Mouse (Mus musculus) CH12.LX (cell line): ENCODE measurements around the gene Slc18a3. TPM values are rescaled to one million over a fixed set of nuclear protein-coding genes. Genes with fewer than 3 reads are reported as not detected.
A peak's percentile ranks its signal among the peaks of the same experiment; 100 is the strongest.

Experiments
- DNase-seq: peaks from one replicate; pipeline ENCODE4 v3.0.0-alpha.2; 2013; ENCODE audit errors: extremely low read depth
- H3K27ac ChIP-seq: 2 replicates; pipeline ENCODE4 v1.5.1; 2012; ENCODE audit warnings: low read depth, mild to moderate bottlenecking, control low read depth, moderate library complexity; ENCODE audit not compliant: insufficient read depth
- H3K27me3 ChIP-seq: replicated peaks from 2 replicates; pipeline ENCODE3; 2012; ENCODE audit warnings: inconsistent platforms
- H3K36me3 ChIP-seq, 2 experiments: replicated peaks in 1 of 2; 2 replicates each; pipeline versions ENCODE3 to v1.6.1; 2012; ENCODE audit warnings: inconsistent platforms in 1 of 2, low read length in 1 of 2, mild to moderate bottlenecking in 1 of 2, mixed read lengths in 1 of 2, moderate library complexity in 1 of 2; ENCODE audit not compliant: control insufficient read depth in 1 of 2, insufficient read depth in 1 of 2
- H3K4me1 ChIP-seq, 2 experiments: 2 replicates each; pipeline ENCODE4 v1.6.1; 2012; ENCODE audit warnings: inconsistent platforms in 1 of 2, moderate library complexity in 1 of 2; ENCODE audit not compliant: insufficient read depth in 2 of 2, control insufficient read depth in 1 of 2
- H3K4me2 ChIP-seq: 2 replicates; pipeline ENCODE4 v1.6.1; 2012; ENCODE audit warnings: low read depth, mild to moderate bottlenecking, control low read depth; ENCODE audit not compliant: poor library complexity, insufficient read depth, severe bottlenecking
- H3K4me3 ChIP-seq, 3 experiments: fragments of 150-350 bp in 1 of 3; sonication (generic) in 1 of 3; replicated peaks in 1 of 3; 2 replicates each; pipeline versions ENCODE3 to v1.5.1; 2011 to 2012; ENCODE audit warnings: low read depth in 2 of 3, low read length in 2 of 3, mild to moderate bottlenecking in 2 of 3, moderate library complexity in 2 of 3, control low read depth in 1 of 3, improper control_type of control experiment in 1 of 3, inconsistent platforms in 1 of 3, mixed read lengths in 1 of 3; ENCODE audit not compliant: poor library complexity in 1 of 3
- H3K79me2 ChIP-seq: replicated peaks from 2 replicates; pipeline ENCODE4 v1.6.1; 2012; ENCODE audit warnings: mild to moderate bottlenecking, moderate library complexity; ENCODE audit not compliant: control insufficient read depth, poor library complexity, insufficient read depth, severe bottlenecking; ENCODE audit errors: extremely low read depth
- H3K9ac ChIP-seq: 2 replicates; pipeline ENCODE4 v1.6.1; 2012; ENCODE audit warnings: low read depth, mild to moderate bottlenecking, control low read depth, moderate library complexity; ENCODE audit not compliant: insufficient read depth
- H3K9me3 ChIP-seq: replicated peaks from 2 replicates; pipeline ENCODE3; 2012; ENCODE audit warnings: low read length, inconsistent platforms, mixed read lengths
- BHLHE40 ChIP-seq: IDR thresholded peaks from 2 replicates; pipeline ENCODE4 v1.6.1; 2011; ENCODE audit warnings: mild to moderate bottlenecking, low read depth, low read length, improper control_type of control experiment
- CTCF ChIP-seq, 2 experiments: IDR thresholded peaks in 1 of 2; conservative IDR thresholded peaks in 1 of 2; 2 replicates each; pipeline ENCODE4 v1.5.1; 2011 to 2012; ENCODE audit warnings: low read depth in 2 of 2, low read length in 2 of 2, improper control_type of control experiment in 1 of 2, inconsistent platforms in 1 of 2, mild to moderate bottlenecking in 1 of 2, moderate library complexity in 1 of 2
- ELF1 ChIP-seq: IDR thresholded peaks from 2 replicates; pipeline ENCODE4 v1.6.1; 2014; ENCODE audit warnings: low read depth, mild to moderate bottlenecking, inconsistent platforms, low read length, improper control_type of control experiment
- HCFC1 ChIP-seq: IDR thresholded peaks from 2 replicates; pipeline ENCODE4 v1.6.1; 2012; ENCODE audit warnings: low read depth, mild to moderate bottlenecking, inconsistent platforms, low read length, improper control_type of control experiment
- MAFK ChIP-seq: IDR thresholded peaks from 2 replicates; pipeline ENCODE4 v1.6.1; 2011; ENCODE audit warnings: low read length, improper control_type of control experiment; ENCODE audit not compliant: insufficient replicate concordance
- MAX ChIP-seq: IDR thresholded peaks from 2 replicates; pipeline ENCODE4 v1.6.1; 2011; ENCODE audit warnings: low read length, improper control_type of control experiment
- MEF2A ChIP-seq: IDR thresholded peaks from 2 replicates; pipeline ENCODE4 v1.6.1; 2014; ENCODE audit warnings: low read depth, mild to moderate bottlenecking, inconsistent platforms, low read length, improper control_type of control experiment, borderline replicate concordance
- MXI1 ChIP-seq: IDR thresholded peaks from 2 replicates; pipeline ENCODE4 v1.6.1; 2011; ENCODE audit warnings: mild to moderate bottlenecking, low read depth, low read length, improper control_type of control experiment
- MYC ChIP-seq: IDR thresholded peaks from 2 replicates; pipeline ENCODE4 v1.6.1; 2011; ENCODE audit warnings: low read depth, mild to moderate bottlenecking, improper control_type of control experiment, low read length
- NELFE ChIP-seq: IDR thresholded peaks from 2 replicates; pipeline ENCODE4 v1.6.1; 2011; ENCODE audit warnings: low read depth, low read length, improper control_type of control experiment
- PAX5 ChIP-seq: IDR thresholded peaks from 2 replicates; pipeline ENCODE4 v1.6.1; 2012; ENCODE audit warnings: low read length, inconsistent platforms, mixed read lengths
- RAD21 ChIP-seq: IDR thresholded peaks from 2 replicates; pipeline ENCODE4 v1.6.1; 2011; ENCODE audit warnings: low read depth, mild to moderate bottlenecking, low read length, improper control_type of control experiment, moderate library complexity
- RCOR1 ChIP-seq: conservative IDR thresholded peaks from 2 replicates; pipeline ENCODE4 v1.6.1; 2012; ENCODE audit warnings: low read depth, mild to moderate bottlenecking, inconsistent platforms, low read length, improper control_type of control experiment
- SIN3A ChIP-seq: IDR thresholded peaks from 2 replicates; pipeline ENCODE4 v1.6.1; 2012; ENCODE audit warnings: low read length, improper control_type of control experiment, inconsistent platforms
- SMC3 ChIP-seq: IDR thresholded peaks from 2 replicates; pipeline ENCODE4 v1.6.1; 2011; ENCODE audit warnings: low read depth, low read length, improper control_type of control experiment
- USF2 ChIP-seq: conservative IDR thresholded peaks from 2 replicates; pipeline ENCODE4 v1.6.1; 2011; ENCODE audit warnings: low read depth, low read length, improper control_type of control experiment
- ZC3H11A ChIP-seq: IDR thresholded peaks from 2 replicates; pipeline ENCODE4 v1.6.1; 2012; ENCODE audit warnings: low read depth, mild to moderate bottlenecking, inconsistent platforms, low read length, improper control_type of control experiment
- ZNF384 ChIP-seq: IDR thresholded peaks from 2 replicates; pipeline ENCODE4 v1.6.1; 2012; ENCODE audit warnings: low read depth, low read length, improper control_type of control experiment, inconsistent platforms
- dilution Hi-C: fragments of 300-500 bp; cut with MboI; formaldehyde crosslinking; loops from 2 replicates; pipeline ENCODE4 v1.14.3; 2020; ENCODE audit warnings: low sequenced_read_pairs; ENCODE audit not compliant: extremely low pct_unique_long_range_greater_than_20kb, extremely low pct_ligation_motif_present
- in situ Hi-C: fragments of 300-500 bp; cut with MboI; formaldehyde crosslinking; loops from 3 replicates; pipeline ENCODE4 v1.14.3; 2019; ENCODE audit warnings: low sequenced_read_pairs, low pct_ligation_motif_present, low pct_unique_long_range_greater_than_20kb, mixed read lengths
- polyA plus RNA-seq: library from polyadenylated mRNA; unstranded; fragments of >175 nt; gene quantifications from 2 replicates; pipeline ENCODE4 v1.2.1, GENCODE M21; 2012; ENCODE audit warnings: low read depth; ENCODE audit not compliant: insufficient read length
- total RNA-seq, 2 experiments: library from RNA; depleted of rRNA; stranded (reverse); fragments of 300-350 nt in 1 of 2; fragments of >200 nt in 1 of 2; gene quantifications; 2 replicates each; pipeline ENCODE4 v1.2.3; 2012 to 2014

The Slc18a3 gene
- total and polyA plus RNA-seq, 3 experiments: not detected

- Histone ChIP-seq H3K4me1 (peaks cover 4 to 16% of the 10 kb centered on the region in 2 experiments; a peak in 3 of 4 replicates), H3K79me2 (no peaks in the 10 kb centered on the region), H3K9ac (no peak overlapping the region)
- TF ChIP-seq BHLHE40: no peak
- no peak for TF ChIP-seq PAX5
- TF ChIP-seq MXI1: 0 out of 2 replicates have a peak, but pooled peaks have one; percentile 6
- TF ChIP-seq, all 38 proteins: peak for 1
- peaks cover 23% of the 10 kb centered on the region for H3K27me3 ChIP-seq
- no peak overlapping the region for H3K27ac ChIP-seq
- in situ Hi-C loops: no loop called here
- H3K36me3 ChIP-seq: no peaks in the 10 kb centered on the region
- no peak overlapping the region for H3K4me3 ChIP-seq
- H3K4me2 ChIP-seq: 0 out of 2 replicates have a peak overlapping the region, but pooled peaks have one; percentile 14
- no peaks in the 10 kb centered on the region for H3K9me3 ChIP-seq
- dilution Hi-C loops: no loop called here
- DNase-seq: no peak
These were observed 31.6 kb upstream of the Slc18a3 start for GRCm38 (mm10) chr14:32496115-32496850.

- Histone ChIP-seq H3K9me3 (no peaks in the 10 kb centered on the region), H3K4me1 (peaks cover 5 to 16% of the 10 kb centered on the region in 2 experiments), H3K36me3 (no peaks in the 10 kb centered on the region), H3K4me2 (peak overlapping the region; percentile 58), H3K27ac (no peak overlapping the region), H3K4me3 (peak overlapping the region in 2 of 3 experiments; percentile 12 to 43), H3K27me3 (peaks cover 34% of the 10 kb centered on the region), H3K9ac (peak overlapping the region; percentile 21), H3K79me2 (no peaks in the 10 kb centered on the region)
- TF ChIP-seq ELF1 (no peak), RCOR1 (no peak), MXI1 (peak; percentile 69; the same call in 1 of the 2 replicates), RAD21 (no peak), NELFE (no peak), MAX (0 out of 2 replicates have a peak, but pooled peaks have one; percentile 24), BHLHE40 (peak; percentile 38; the same call in 1 of the 2 replicates)
- DNase-seq: no peak
- dilution Hi-C loops: no loop called here
- in situ Hi-C loops: no loop called here
These were observed 27.9 kb upstream of the Slc18a3 start for GRCm38 (mm10) chr14:32492521-32492920.

- no peak overlapping the region for H3K9ac ChIP-seq
- H3K36me3 ChIP-seq: no peaks in the 10 kb centered on the region
- no peak overlapping the region for H3K27ac ChIP-seq
- TF ChIP-seq CTCF (conservative IDR thresholded peaks at IDR 0.05 in 1 of 2, IDR thresholded peaks at IDR 0.05 in 1 of 2; ENCODE audit: low read depth in 2 of 2, low read length in 2 of 2): peak; percentile 86 to 90
- TF ChIP-seq RAD21: peak; percentile 91
- TF ChIP-seq SMC3: peak; percentile 77
- no peak for TF ChIP-seq MEF2A
- TF ChIP-seq BHLHE40: no peak
- TF ChIP-seq USF2: no peak
- TF ChIP-seq MAFK: no peak
- no peak for TF ChIP-seq MYC
- no peak for TF ChIP-seq ZNF384
- no peak for TF ChIP-seq SIN3A
- 0 out of 2 replicates have a peak, but pooled peaks have one; percentile 21 for TF ChIP-seq ZC3H11A
- no peak for TF ChIP-seq MAX
- no peak for TF ChIP-seq HCFC1
- dilution Hi-C loops (no loop called here), in situ Hi-C loops (no loop called here)
- no peak overlapping the region; the same call in 1 of the 2 replicates for H3K4me2 ChIP-seq
- no peaks in the 10 kb centered on the region for H3K9me3 ChIP-seq
- H3K4me3 ChIP-seq: no peak overlapping the region
- peaks cover 8% of the 10 kb centered on the region for H3K27me3 ChIP-seq
- peaks cover 0 to 3% of the 10 kb centered on the region in 2 experiments; a peak in 2 of 4 replicates for H3K4me1 ChIP-seq
- H3K79me2 ChIP-seq: no peaks in the 10 kb centered on the region
- DNase-seq: peak; percentile 58
These were observed 17.4 kb upstream of the Slc18a3 start for GRCm38 (mm10) chr14:32482061-32482460.
